Mouse (Mus musculus) lung, embryonic 14.5 days (tissue): ENCODE data around the gene Mcidas. TPM values are rescaled to one million over a fixed set of nuclear protein-coding genes. Genes with fewer than 3 reads are reported as not detected.

Experiments used
- ATAC-seq: fragments of 200-750 bp; cut with Nextera tagmentation; 2 replicates; pipeline ENCODE4 v1.8.0; 2017; ENCODE audit warnings: mild to moderate bottlenecking, moderate TSS enrichment, moderate library complexity; ENCODE audit not compliant: insufficient read depth
- DNase-seq: peaks from one replicate; pipeline ENCODE4 v3.0.0-alpha.2; 2015
- H3K27ac ChIP-seq: fragments of 300-500 bp; sonication (generic); 2 replicates; pipeline ENCODE4 v1.5.1; 2014; ENCODE audit warnings: low read depth, mild to moderate bottlenecking, moderate library complexity
- H3K27me3 ChIP-seq: fragments of 300-500 bp; sonication (generic); 2 replicates; pipeline ENCODE4 v1.6.1; 2014; ENCODE audit warnings: low read length, control low read depth; ENCODE audit not compliant: insufficient read depth
- H3K36me3 ChIP-seq: fragments of 300-500 bp; sonication (generic); 2 replicates; pipeline ENCODE4 v1.6.1; 2014; ENCODE audit warnings: control low read depth; ENCODE audit not compliant: insufficient read depth
- H3K4me1 ChIP-seq: fragments of 300-500 bp; sonication (generic); 2 replicates; pipeline ENCODE4 v1.6.1; 2014; ENCODE audit warnings: antibody characterized with exemption, control low read depth; ENCODE audit not compliant: insufficient read depth
- H3K4me2 ChIP-seq: fragments of 300-500 bp; sonication (generic); 2 replicates; pipeline ENCODE4 v1.6.1; 2014; ENCODE audit warnings: mild to moderate bottlenecking
- H3K4me3 ChIP-seq: fragments of 300-500 bp; sonication (generic); 2 replicates; pipeline ENCODE4 v1.5.1; 2014; ENCODE audit warnings: low read depth, low read length
- H3K9ac ChIP-seq: fragments of 300-500 bp; sonication (generic); 2 replicates; pipeline ENCODE4 v1.6.1; 2014
- H3K9me3 ChIP-seq: fragments of 300-500 bp; sonication (generic); 2 replicates; pipeline ENCODE4 v1.6.1; 2016; ENCODE audit warnings: low read depth, low read length, control low read depth
- CTCF ChIP-seq: IDR thresholded peaks from 2 replicates; pipeline ENCODE4 v1.5.1; 2016; ENCODE audit warnings: antibody characterized with exemption, low read depth
- WGBS: fragments of 180-500 bp; shearing (Covaris S2); extraction: QIAGEN DNeasy Blood & Tissue Kit; methylation state at CpG from one replicate; pipeline ENCODE4 v1.1.7; 2014; 5-methylcytosine and 5-hydroxymethylcytosine counted together
- microRNA counts: library from miRNA; unstranded; fragments of <30 nt; microRNA quantifications from one replicate; lab custom pipeline; 2016
- microRNA-seq: library from miRNA; unstranded; fragments of <30 nt; microRNA quantifications from one replicate; pipeline ENCODE4, GENCODE M21; 2016; ENCODE audit warnings: borderline number of aligned reads
- polyA plus RNA-seq: library from polyadenylated mRNA; unstranded; fragments of >200 nt; fragmentation: Nextera tagmentation; extraction: Ambion mirVana; gene quantifications from 2 replicates; pipeline ENCODE4 v1.2.1, GENCODE M21; 2014

Gene Mcidas
- polyA plus RNA-seq, 1 experiment from 2014 or later, result 1.1 TPM

- ATAC-seq, result peak; percentile 94
- TF ChIP-seq CTCF, result peak; percentile 64
- no peaks in the 10 kb centered on the region for H3K4me1 ChIP-seq
- H3K4me3 ChIP-seq, result peak within 1 kb of the TSS; percentile 62
- peak within 1 kb of the TSS; percentile 57 for H3K4me2 ChIP-seq
- peaks cover 17% of the 10 kb centered on the region for H3K36me3 ChIP-seq
- no peaks in the 10 kb centered on the region for H3K9me3 ChIP-seq
- peak within 1 kb of the TSS; percentile 78 for H3K9ac ChIP-seq
- no peaks in the 10 kb centered on the region for H3K27me3 ChIP-seq
- peak within 1 kb of the TSS; percentile 93 for H3K27ac ChIP-seq
- 3% methylated on average over 21 of the region's 21 CpGs for WGBS
- DNase-seq, result peak; percentile 93
Observed at GRCm38 (mm10) chr13:113046211-113046883, 52.7 kb downstream of the Mcidas start, which contains the start of gene Gpx8. TSS of gene Gpx8 (minus strand) at chr13:113046410.

GRCm38 (mm10) chr13:113047018-113047417 lies 53.4 kb downstream of the Mcidas start:
- DNase-seq (no peak), ATAC-seq (peak; percentile 43; the same call in 1 of the 2 replicates)
- H3K4me1 ChIP-seq, result no peaks in the 10 kb centered on the region
- peaks cover 12% of the 10 kb centered on the region; the same call in 1 of the 2 replicates for H3K36me3 ChIP-seq
- no peak overlapping the region for H3K27ac ChIP-seq
- no peaks in the 10 kb centered on the region for H3K9me3 ChIP-seq
- no peak for TF ChIP-seq CTCF
- no peaks in the 10 kb centered on the region for H3K27me3 ChIP-seq
- no peak overlapping the region for H3K9ac ChIP-seq
- H3K4me2 ChIP-seq, result peak overlapping the region; percentile 57; the same call in 1 of the 2 replicates
- H3K4me3 ChIP-seq, result no peak overlapping the region

- peak; percentile 28; the same call in 1 of the 2 replicates for TF ChIP-seq CTCF
- Histone ChIP-seq H3K27me3 (no peaks in the 10 kb centered on the region), H3K27ac (no peak overlapping the region), H3K9me3 (no peaks in the 10 kb centered on the region), H3K4me3 (no peak overlapping the region), H3K4me2 (no peak overlapping the region), H3K9ac (no peak overlapping the region), H3K4me1 (no peaks in the 10 kb centered on the region), H3K36me3 (peaks cover 9% of the 10 kb centered on the region; the same call in 1 of the 2 replicates)
- 59% methylated on average over 3 of the region's 3 CpGs for WGBS
- no peak for DNase-seq
- no peak for ATAC-seq
Observed at GRCm38 (mm10) chr13:113047647-113048046, 54.0 kb downstream of the Mcidas start.

MicroRNAs within 50 kb of the gene (microRNA counts, 519-probe panel; counts per million panel counts)
- microRNA mmu-miR-449a (lab: Ali Mortazavi, UCI), result 2,765 counts per million, percentile 51 among the panel's probes with 10 or more counts
- 30.5 counts per million for microRNA mmu-miR-449b (lab: Ali Mortazavi, UCI)
- microRNA mmu-miR-449c (lab: Ali Mortazavi, UCI), result 30.5 counts per million

Small RNAs within 50 kb of the gene (microRNA-seq; reads per million reads assigned to microRNA genes)
- 1,800 reads per million, percentile 78 among the genes with 10 or more reads in this experiment for gene Mir449a
- gene Mir449b, result 2.9 reads per million, percentile 7 among the genes with 10 or more reads in this experiment
- gene Mir449c, result 2.6 reads per million, percentile 6 among the genes with 10 or more reads in this experiment

Other genes with a start within 250 kb of the Mcidas start
- gene Plpp1, start 193.1 kb upstream of the Mcidas start, polyA plus RNA-seq, result 52.7 and 58.5 TPM in 2 replicates
- gene Mtrex, start 66.4 kb upstream of the Mcidas start, polyA plus RNA-seq, result 82.5 and 83.0 TPM in 2 replicates
- gene Dhx29, start 66.4 kb upstream of the Mcidas start, polyA plus RNA-seq, result 26.7 and 30.6 TPM in 2 replicates
- 5.2 and 5.8 TPM in 2 replicates for gene Ccno, start 6.0 kb upstream of the Mcidas start, polyA plus RNA-seq
- gene Cdc20b, start 41.3 kb downstream of the Mcidas start, polyA plus RNA-seq, result 0.28 TPM in 1 of 2 replicates, not detected in the other
- gene Gpx8, start 52.6 kb downstream of the Mcidas start, polyA plus RNA-seq, result 159 and 170 TPM in 2 replicates
- not detected in 2 replicates for gene Gzma, start 107.1 kb downstream of the Mcidas start, polyA plus RNA-seq
- gene Esm1, start 215.8 kb downstream of the Mcidas start, polyA plus RNA-seq, result 1.6 and 2.2 TPM in 2 replicates
- gene Gzmk, start 232.1 kb downstream of the Mcidas start, polyA plus RNA-seq, result not detected in 2 replicates